Mouse (Mus musculus): ENCODE measurements at regions not wholly inside any gene's neighbourhood (a gene's known extent, or its start where the extent isn't known, plus 50 kb on each side); places are given as distances from the start of the nearest gene placed in this dataset.
A peak's percentile ranks its signal among the peaks of the same experiment; 100 is the strongest.

DNA sequence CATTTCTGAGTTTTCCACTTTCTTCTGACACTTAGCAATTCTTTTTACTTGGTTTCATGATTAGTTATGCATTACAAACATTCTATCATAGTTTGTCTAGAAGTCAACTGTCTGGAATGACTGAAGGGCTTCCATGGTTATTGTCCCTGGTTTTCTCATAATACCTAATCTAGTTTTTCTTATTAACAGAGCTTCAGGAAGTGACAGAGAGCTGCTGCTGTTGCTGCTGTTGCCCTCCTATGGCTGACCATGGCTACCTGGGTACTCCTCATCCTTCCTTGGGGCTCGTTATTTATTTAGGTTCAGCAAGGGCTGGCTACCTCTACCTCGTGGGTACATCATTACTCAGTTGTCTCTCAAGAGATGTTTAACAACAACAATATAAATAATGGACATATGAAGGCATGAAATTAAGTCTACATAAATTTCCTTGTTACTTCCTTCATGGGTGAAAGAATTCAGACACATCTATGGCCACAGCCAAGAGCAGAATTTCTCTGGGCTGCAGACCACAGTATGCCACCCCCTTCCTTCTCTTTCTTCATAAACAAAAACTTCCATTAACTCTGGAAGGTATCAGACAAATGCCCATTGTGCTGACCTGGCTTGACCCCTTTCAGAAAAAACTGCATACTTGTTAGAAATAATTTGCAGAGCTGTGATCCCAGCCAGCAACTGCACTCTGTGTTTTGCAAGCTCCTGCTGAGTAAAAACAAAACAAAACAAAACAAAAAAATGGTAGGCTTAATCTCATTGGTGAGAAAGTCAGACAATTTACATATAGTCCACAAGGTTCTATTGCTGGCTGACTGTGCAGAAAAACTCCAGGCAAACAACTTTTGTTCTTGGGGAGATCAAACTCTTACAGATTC lies 103.6 kb upstream of the Lgalsl start:
- 39% methylated on average over 2 of the region's 2 CpGs for WGBS

GRCm38 (mm10) chr11:20935063-20935370 lies 104.2 kb upstream of the Lgalsl start:
- no peaks in the 10 kb centered on the region for H3K36me3 ChIP-seq (ENCODE audit: control insufficient read depth, insufficient read depth, low read length)
- H3K27ac ChIP-seq (replicated peaks; ENCODE audit: low read depth, low read length) = no peak overlapping the region
- ATAC-seq (ENCODE audit: low read depth) (no peak), DNase-seq (ENCODE audit: low spot score) (no peak)
- no peaks in the 10 kb centered on the region for H3K27me3 ChIP-seq (replicated peaks; ENCODE audit: control insufficient read depth, insufficient read depth, low read length)
- H3K4me3 ChIP-seq (ENCODE audit: low read depth, low read length) = no peak overlapping the region
- H3K9me3 ChIP-seq (ENCODE audit: control insufficient read depth, low read length) = no peaks in the 10 kb centered on the region
- H3K9ac ChIP-seq (ENCODE audit: low read depth, low read length) = no peak overlapping the region
- H3K4me1 ChIP-seq (ENCODE audit: control insufficient read depth, insufficient read depth, low read length) = no peaks in the 10 kb centered on the region
- no peak overlapping the region for H3K4me2 ChIP-seq (ENCODE audit: low read depth, low read length)

More for the DNA sequence above, 103.6 kb upstream of the Lgalsl start:
- Histone ChIP-seq H3K4me3 (ENCODE audit: low read depth, low read length) (no peak overlapping the region), H3K9ac (ENCODE audit: low read depth, low read length) (no peak overlapping the region), H3K4me1 (ENCODE audit: control insufficient read depth, insufficient read depth, low read length) (no peaks in the 10 kb centered on the region), H3K9me3 (ENCODE audit: control insufficient read depth, low read length) (no peaks in the 10 kb centered on the region), H3K36me3 (ENCODE audit: control insufficient read depth, insufficient read depth, low read length) (no peaks in the 10 kb centered on the region), H3K27ac (replicated peaks; ENCODE audit: low read depth, low read length) (no peak overlapping the region), H3K27me3 (replicated peaks; ENCODE audit: control insufficient read depth, insufficient read depth, low read length) (no peaks in the 10 kb centered on the region), H3K4me2 (ENCODE audit: low read depth, low read length) (no peak overlapping the region)
- ATAC-seq (ENCODE audit: low read depth) (no peak), DNase-seq (ENCODE audit: low spot score) (no peak)

GRCm38 (mm10) chr11:20935910-20936309 lies 105.1 kb upstream of the Lgalsl start:
- H3K4me2 ChIP-seq (ENCODE audit: low read depth, low read length) = no peak overlapping the region
- H3K4me3 ChIP-seq (ENCODE audit: low read depth, low read length) = no peak overlapping the region
- H3K9ac ChIP-seq (ENCODE audit: low read depth, low read length) = no peak overlapping the region
- no peaks in the 10 kb centered on the region for H3K27me3 ChIP-seq (replicated peaks; ENCODE audit: control insufficient read depth, insufficient read depth, low read length)
- no peaks in the 10 kb centered on the region for H3K9me3 ChIP-seq (ENCODE audit: control insufficient read depth, low read length)
- ATAC-seq (ENCODE audit: low read depth) (no peak), DNase-seq (ENCODE audit: low spot score) (no peak)
- H3K27ac ChIP-seq (replicated peaks; ENCODE audit: low read depth, low read length) = no peak overlapping the region
- 81% methylated on average over 2 of the region's 2 CpGs for WGBS
- H3K36me3 ChIP-seq (ENCODE audit: control insufficient read depth, insufficient read depth, low read length) = no peaks in the 10 kb centered on the region
- H3K4me1 ChIP-seq (ENCODE audit: control insufficient read depth, insufficient read depth, low read length) = no peaks in the 10 kb centered on the region

- WGBS = 69% methylated on average over 1 of the region's 1 CpGs
- no peak overlapping the region for H3K9ac ChIP-seq (ENCODE audit: low read depth, low read length)
- H3K4me3 ChIP-seq (ENCODE audit: low read depth, low read length) = no peak overlapping the region
- no peak overlapping the region for H3K4me2 ChIP-seq (ENCODE audit: low read depth, low read length)
- H3K27me3 ChIP-seq (replicated peaks; ENCODE audit: control insufficient read depth, insufficient read depth, low read length) = no peaks in the 10 kb centered on the region
- no peaks in the 10 kb centered on the region for H3K9me3 ChIP-seq (ENCODE audit: control insufficient read depth, low read length)
- no peak overlapping the region for H3K27ac ChIP-seq (replicated peaks; ENCODE audit: low read depth, low read length)
- H3K4me1 ChIP-seq (ENCODE audit: control insufficient read depth, insufficient read depth, low read length) = no peaks in the 10 kb centered on the region
- ATAC-seq (ENCODE audit: low read depth) (no peak), DNase-seq (ENCODE audit: low spot score) (no peak)
- H3K36me3 ChIP-seq (ENCODE audit: control insufficient read depth, insufficient read depth, low read length) = no peaks in the 10 kb centered on the region
These were observed 106.1 kb upstream of the Lgalsl start for GRCm38 (mm10) chr11:20936996-20937395.

DNA sequence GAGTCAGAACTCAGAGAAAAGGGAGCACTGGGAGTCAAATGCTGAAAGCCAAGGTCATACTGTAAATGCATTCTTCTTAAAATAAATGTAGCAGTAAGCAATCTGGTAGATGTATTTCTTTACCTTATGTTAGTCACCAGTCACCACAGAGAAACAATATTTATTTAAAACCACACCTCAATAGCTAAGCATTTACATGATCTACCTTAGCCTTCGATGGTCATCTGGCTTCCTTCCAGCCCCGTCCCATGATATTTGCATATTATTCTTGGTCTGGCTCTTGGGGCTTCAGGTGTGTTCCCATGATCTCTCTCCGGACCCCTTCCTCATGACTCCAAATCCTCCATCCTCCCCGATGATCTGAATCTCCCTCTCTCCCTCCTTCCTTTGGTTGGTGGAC lies 107.1 kb upstream of the Lgalsl start:
- no peaks in the 10 kb centered on the region for H3K4me1 ChIP-seq (ENCODE audit: control insufficient read depth, insufficient read depth, low read length)
- ATAC-seq (ENCODE audit: low read depth) (no peak), DNase-seq (ENCODE audit: low spot score) (no peak)
- 84% methylated on average over 4 of the region's 4 CpGs for WGBS
- no peak overlapping the region for H3K4me3 ChIP-seq (ENCODE audit: low read depth, low read length)
- no peaks in the 10 kb centered on the region for H3K36me3 ChIP-seq (ENCODE audit: control insufficient read depth, insufficient read depth, low read length)
- no peaks in the 10 kb centered on the region for H3K9me3 ChIP-seq (ENCODE audit: control insufficient read depth, low read length)
- H3K9ac ChIP-seq (ENCODE audit: low read depth, low read length) = no peak overlapping the region
- H3K4me2 ChIP-seq (ENCODE audit: low read depth, low read length) = no peak overlapping the region
- no peaks in the 10 kb centered on the region for H3K27me3 ChIP-seq (replicated peaks; ENCODE audit: control insufficient read depth, insufficient read depth, low read length)
- H3K27ac ChIP-seq (replicated peaks; ENCODE audit: low read depth, low read length) = no peak overlapping the region

DNA sequence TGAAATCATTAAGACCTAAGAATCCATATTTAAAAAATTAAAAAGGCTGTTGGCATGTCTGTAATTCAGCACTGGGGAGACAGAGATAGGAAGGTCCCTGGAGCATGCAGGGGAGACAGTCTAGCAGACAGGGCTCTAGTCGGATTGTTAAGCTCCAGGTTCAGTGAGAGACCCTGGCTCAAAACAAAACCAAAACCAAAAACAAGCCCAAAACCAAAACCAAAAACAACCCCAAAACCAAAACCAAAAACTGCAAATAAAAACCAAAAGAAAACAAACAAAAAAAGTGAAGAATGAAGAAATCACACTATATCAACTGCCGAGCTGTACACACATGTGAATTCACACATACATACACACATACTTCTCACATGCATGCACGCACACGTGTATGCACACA lies 108.8 kb upstream of the Lgalsl start:
- DNase-seq (ENCODE audit: low spot score) = no peak
- 83% methylated on average over 4 of the region's 4 CpGs for WGBS
- no peaks in the 10 kb centered on the region for H3K36me3 ChIP-seq (ENCODE audit: control insufficient read depth, insufficient read depth, low read length)
- no peak for ATAC-seq (ENCODE audit: low read depth)
- H3K27ac ChIP-seq (replicated peaks; ENCODE audit: low read depth, low read length) = no peak overlapping the region
- H3K9ac ChIP-seq (ENCODE audit: low read depth, low read length) = no peak overlapping the region
- no peaks in the 10 kb centered on the region for H3K9me3 ChIP-seq (ENCODE audit: control insufficient read depth, low read length)
- H3K4me1 ChIP-seq (ENCODE audit: control insufficient read depth, insufficient read depth, low read length) = no peaks in the 10 kb centered on the region
- H3K4me2 ChIP-seq (ENCODE audit: low read depth, low read length) = no peak overlapping the region
- no peak overlapping the region for H3K4me3 ChIP-seq (ENCODE audit: low read depth, low read length)
- H3K27me3 ChIP-seq (replicated peaks; ENCODE audit: control insufficient read depth, insufficient read depth, low read length) = no peaks in the 10 kb centered on the region

GRCm38 (mm10) chr11:20941546-20941945 lies 110.7 kb upstream of the Lgalsl start:
- Histone ChIP-seq H3K36me3 (ENCODE audit: control insufficient read depth, insufficient read depth, low read length) (no peaks in the 10 kb centered on the region), H3K27me3 (replicated peaks; ENCODE audit: control insufficient read depth, insufficient read depth, low read length) (no peaks in the 10 kb centered on the region), H3K4me2 (ENCODE audit: low read depth, low read length) (no peak overlapping the region), H3K9ac (ENCODE audit: low read depth, low read length) (no peak overlapping the region), H3K4me1 (ENCODE audit: control insufficient read depth, insufficient read depth, low read length) (no peaks in the 10 kb centered on the region), H3K9me3 (ENCODE audit: control insufficient read depth, low read length) (no peaks in the 10 kb centered on the region), H3K4me3 (ENCODE audit: low read depth, low read length) (no peak overlapping the region), H3K27ac (replicated peaks; ENCODE audit: low read depth, low read length) (no peak overlapping the region; the same call in 1 of the 2 replicates)
- DNase-seq (ENCODE audit: low spot score) = no peak
- 32% methylated on average over 2 of the region's 4 CpGs for WGBS
- ATAC-seq (ENCODE audit: low read depth) = no peak

DNA sequence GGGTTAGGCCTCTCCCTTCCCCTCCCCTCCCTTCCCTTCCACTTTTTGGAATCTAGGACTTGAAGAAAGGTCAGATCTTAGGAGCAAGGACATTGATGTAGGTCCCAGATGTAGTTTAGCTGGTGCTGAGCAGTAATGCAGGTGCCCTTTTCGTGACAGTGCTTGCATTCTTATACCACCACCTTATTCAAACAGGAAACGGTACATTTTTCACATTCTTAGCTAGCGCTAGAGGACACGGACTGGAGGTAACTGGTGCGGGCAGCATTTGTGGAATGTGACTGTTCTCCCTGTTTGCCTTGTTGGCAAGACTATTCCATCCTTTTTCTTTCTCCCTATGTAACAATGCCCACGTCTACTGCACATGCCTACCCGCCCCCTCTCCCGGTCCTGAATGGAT lies 124.7 kb upstream of the Lgalsl start:
- H3K27me3 ChIP-seq (replicated peaks; ENCODE audit: control insufficient read depth, insufficient read depth, low read length) = no peaks in the 10 kb centered on the region
- 39% methylated on average over 8 of the region's 8 CpGs for WGBS
- no peak overlapping the region for H3K4me2 ChIP-seq (ENCODE audit: low read depth, low read length)
- H3K36me3 ChIP-seq (ENCODE audit: control insufficient read depth, insufficient read depth, low read length) = no peaks in the 10 kb centered on the region
- H3K4me3 ChIP-seq (ENCODE audit: low read depth, low read length) = no peak overlapping the region
- H3K27ac ChIP-seq (replicated peaks; ENCODE audit: low read depth, low read length) = no peak overlapping the region
- ATAC-seq (ENCODE audit: low read depth) = peak; percentile 41; the same call in 1 of the 2 replicates
- H3K4me1 ChIP-seq (ENCODE audit: control insufficient read depth, insufficient read depth, low read length) = peaks cover 7% of the 10 kb centered on the region; the same call in 1 of the 2 replicates
- H3K9me3 ChIP-seq (ENCODE audit: control insufficient read depth, low read length) = no peaks in the 10 kb centered on the region
- peak; percentile 37 for DNase-seq (ENCODE audit: low spot score)
- H3K9ac ChIP-seq (ENCODE audit: low read depth, low read length) = no peak overlapping the region

- Histone ChIP-seq H3K4me2 (ENCODE audit: low read depth, low read length) (0 out of 2 replicates have a peak overlapping the region, but pooled peaks have one; percentile 0), H3K27me3 (replicated peaks; ENCODE audit: control insufficient read depth, insufficient read depth, low read length) (no peaks in the 10 kb centered on the region), H3K4me3 (ENCODE audit: low read depth, low read length) (no peak overlapping the region), H3K36me3 (ENCODE audit: control insufficient read depth, insufficient read depth, low read length) (no peaks in the 10 kb centered on the region), H3K4me1 (ENCODE audit: control insufficient read depth, insufficient read depth, low read length) (peaks cover 7% of the 10 kb centered on the region; the same call in 1 of the 2 replicates), H3K9ac (ENCODE audit: low read depth, low read length) (no peak overlapping the region), H3K9me3 (ENCODE audit: control insufficient read depth, low read length) (no peaks in the 10 kb centered on the region), H3K27ac (replicated peaks; ENCODE audit: low read depth, low read length) (no peak overlapping the region)
- DNase-seq (ENCODE audit: low spot score) = no peak
- no peak for ATAC-seq (ENCODE audit: low read depth)
- WGBS = 27% methylated on average over 2 of the region's 2 CpGs
These were observed 126.9 kb upstream of the Lgalsl start for GRCm38 (mm10) chr11:20957766-20958165.

All from embryonic facial prominence, embryonic 14.5 days (tissue).